Mouse (Mus musculus) forebrain, postnatal 0 days (tissue): ENCODE measurements around the gene Irf8. TPM values are rescaled to one million over a fixed set of nuclear protein-coding genes. Genes with fewer than 3 reads are reported as not detected.

Experiments
- ATAC-seq: fragments of 200-750 bp; cut with Nextera tagmentation; 2 replicates; pipeline ENCODE4 v1.8.0; 2017; ENCODE audit warnings: mild to moderate bottlenecking, moderate library complexity
- DNase-seq: peaks from one replicate; pipeline ENCODE4 v3.0.0-alpha.2; 2015
- H3K27ac ChIP-seq: fragments of 300-500 bp; sonication (generic); 2 replicates; pipeline ENCODE4 v1.5.1; 2014; ENCODE audit warnings: low read depth, mild to moderate bottlenecking, antibody characterized with exemption, low read length, moderate library complexity, mixed read lengths
- H3K27me3 ChIP-seq: fragments of 300-500 bp; sonication (generic); 2 replicates; pipeline ENCODE4 v1.6.1; 2014; ENCODE audit warnings: mild to moderate bottlenecking, low read length, mixed read lengths; ENCODE audit not compliant: insufficient read depth
- H3K36me3 ChIP-seq: fragments of 300-500 bp; sonication (generic); 2 replicates; pipeline ENCODE4 v1.6.1; 2014; ENCODE audit warnings: mild to moderate bottlenecking, moderate library complexity; ENCODE audit not compliant: insufficient read depth
- H3K4me1 ChIP-seq: fragments of 300-500 bp; sonication (generic); 2 replicates; pipeline ENCODE4 v1.6.1; 2014; ENCODE audit warnings: antibody characterized with exemption; ENCODE audit not compliant: insufficient read depth
- H3K4me2 ChIP-seq: fragments of 300-500 bp; sonication (generic); 2 replicates; pipeline ENCODE4 v1.6.1; 2014; ENCODE audit warnings: low read depth, mild to moderate bottlenecking, moderate library complexity
- H3K4me3 ChIP-seq: fragments of 300-500 bp; sonication (generic); 2 replicates; pipeline ENCODE4 v1.5.1; 2014; ENCODE audit warnings: low read depth, low read length, mixed read lengths
- H3K9ac ChIP-seq: fragments of 300-500 bp; sonication (generic); 2 replicates; pipeline ENCODE4 v1.6.1; 2014; ENCODE audit warnings: mild to moderate bottlenecking
- H3K9me3 ChIP-seq: fragments of 300-500 bp; sonication (generic); 2 replicates; pipeline ENCODE4 v1.6.1; 2016; ENCODE audit warnings: low read length
- CTCF ChIP-seq: sonication (generic); IDR thresholded peaks from 2 replicates; pipeline ENCODE4 v1.5.1; 2016; ENCODE audit warnings: antibody characterized with exemption, control low read depth, low read depth
- WGBS: fragments of 180-500 bp; shearing (Covaris S2); extraction: QIAGEN DNeasy Blood & Tissue Kit; methylation state at CpG from one replicate; pipeline ENCODE4 v1.1.7; 2014; 5-methylcytosine and 5-hydroxymethylcytosine counted together
- polyA plus RNA-seq: library from polyadenylated mRNA; unstranded; fragments of >200 nt; fragmentation: Nextera tagmentation; extraction: Ambion mirVana; gene quantifications from 2 replicates; pipeline ENCODE4 v1.2.1, GENCODE M21; 2015
- total RNA-seq: library from RNA; depleted of rRNA; stranded (reverse); fragments of >200 nt; gene quantifications from 2 replicates; pipeline ENCODE4 v1.2.3, GENCODE M21; 2014

Irf8 gene
- total and polyA plus RNA-seq, 2 experiments from 2014 or later = 3.3 to 5.8 TPM

GRCm38 (mm10) chr8:120759847-120760246, 23.7 kb downstream of the Irf8 start:
- H3K27ac ChIP-seq = no peak overlapping the region
- 92% methylated on average over 6 of the region's 6 CpGs for WGBS
- H3K4me1 ChIP-seq = no peaks in the 10 kb centered on the region
- no peaks in the 10 kb centered on the region for H3K27me3 ChIP-seq
- H3K4me3 ChIP-seq = no peak overlapping the region
- no peak overlapping the region for H3K9ac ChIP-seq
- no peaks in the 10 kb centered on the region for H3K9me3 ChIP-seq
- TF ChIP-seq CTCF = no peak
- no peak for DNase-seq
- no peaks in the 10 kb centered on the region for H3K36me3 ChIP-seq
- H3K4me2 ChIP-seq = no peak overlapping the region
- no peak for ATAC-seq

DNA sequence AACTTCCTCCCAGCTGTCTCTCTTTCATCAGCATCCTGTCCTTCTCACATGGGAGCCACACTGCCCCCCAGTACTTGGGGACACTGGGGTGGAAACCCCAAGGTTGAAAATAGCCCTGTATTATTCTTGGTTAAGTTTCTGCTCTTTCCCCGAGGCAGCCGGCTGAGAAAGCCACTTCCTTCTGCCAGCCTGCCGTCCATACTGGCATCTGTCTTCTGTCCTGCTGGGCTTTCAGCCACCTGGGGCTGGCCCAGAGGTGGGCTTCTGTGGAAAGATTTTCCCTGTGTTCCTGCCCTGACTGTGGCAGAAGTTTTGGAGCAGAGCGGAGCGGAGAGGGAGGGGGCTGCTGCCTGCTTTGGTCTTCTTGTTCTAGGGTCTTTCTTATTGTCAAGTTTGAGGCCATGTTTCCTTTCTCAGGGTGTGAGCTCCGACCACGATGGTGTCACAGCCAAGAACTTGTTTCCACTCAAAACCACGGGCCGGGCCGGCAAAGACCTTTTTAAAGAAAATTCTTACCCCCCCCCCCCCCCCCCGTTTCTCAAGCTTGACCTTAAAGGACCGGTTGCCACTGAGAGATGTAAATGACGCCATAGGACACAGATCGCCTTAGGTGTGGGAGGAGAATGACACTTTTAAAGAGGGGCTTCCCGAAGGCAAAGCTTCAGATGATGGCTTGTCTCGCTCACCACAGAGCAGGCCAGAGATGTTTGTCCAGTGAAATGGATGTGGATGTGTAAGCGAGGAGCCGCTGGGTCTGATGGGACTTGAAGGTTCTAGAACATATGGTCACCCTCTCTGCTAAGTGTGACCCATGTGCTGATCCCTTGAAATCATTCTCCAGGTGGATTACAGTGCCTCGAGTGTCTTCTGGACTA, 24.4 kb downstream of the Irf8 start:
- ATAC-seq (no peak), DNase-seq (no peak)
- no peaks in the 10 kb centered on the region for H3K27me3 ChIP-seq
- H3K4me3 ChIP-seq = no peak overlapping the region
- no peak overlapping the region for H3K27ac ChIP-seq
- 85% methylated on average over 19 of the region's 19 CpGs for WGBS
- H3K9ac ChIP-seq = no peak overlapping the region
- no peak overlapping the region for H3K4me2 ChIP-seq
- H3K4me1 ChIP-seq = no peaks in the 10 kb centered on the region
- H3K9me3 ChIP-seq = no peaks in the 10 kb centered on the region
- no peak for TF ChIP-seq CTCF
- H3K36me3 ChIP-seq = no peaks in the 10 kb centered on the region

DNA sequence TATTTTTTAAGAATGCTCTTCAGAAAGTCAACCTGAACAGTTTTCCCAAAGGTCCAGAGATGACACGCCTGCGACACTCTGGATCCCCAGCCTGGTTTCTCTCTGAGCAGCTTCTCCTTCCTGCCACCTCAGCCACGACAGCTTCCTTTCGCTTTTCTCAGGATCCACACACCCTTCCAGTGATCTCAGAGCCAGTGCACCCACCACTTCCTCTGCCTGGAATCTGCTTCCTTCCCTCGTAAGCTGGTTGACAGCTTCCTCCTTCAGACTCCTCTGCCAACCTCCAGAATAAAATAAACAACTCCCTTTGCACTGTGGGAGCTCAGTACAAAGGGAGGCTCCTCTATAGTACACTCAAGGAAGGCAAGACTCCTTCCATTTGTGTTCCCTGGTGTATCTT, 27.1 kb downstream of the Irf8 start:
- ATAC-seq (no peak), DNase-seq (no peak)
- no peak overlapping the region for H3K27ac ChIP-seq
- no peak overlapping the region for H3K4me2 ChIP-seq
- WGBS = 84% methylated on average over 5 of the region's 5 CpGs
- no peaks in the 10 kb centered on the region for H3K36me3 ChIP-seq
- H3K4me1 ChIP-seq = no peaks in the 10 kb centered on the region
- TF ChIP-seq CTCF = no peak
- no peaks in the 10 kb centered on the region for H3K27me3 ChIP-seq
- H3K9me3 ChIP-seq = no peaks in the 10 kb centered on the region
- no peak overlapping the region for H3K4me3 ChIP-seq
- H3K9ac ChIP-seq = no peak overlapping the region

GRCm38 (mm10) chr8:120764638-120765037, 28.5 kb downstream of the Irf8 start:
- Histone ChIP-seq H3K27me3 (no peaks in the 10 kb centered on the region), H3K4me3 (no peak overlapping the region), H3K4me1 (no peaks in the 10 kb centered on the region), H3K27ac (no peak overlapping the region), H3K9ac (no peak overlapping the region), H3K36me3 (no peaks in the 10 kb centered on the region), H3K4me2 (no peak overlapping the region), H3K9me3 (no peaks in the 10 kb centered on the region)
- DNase-seq (no peak), ATAC-seq (no peak)
- TF ChIP-seq CTCF = no peak

DNA sequence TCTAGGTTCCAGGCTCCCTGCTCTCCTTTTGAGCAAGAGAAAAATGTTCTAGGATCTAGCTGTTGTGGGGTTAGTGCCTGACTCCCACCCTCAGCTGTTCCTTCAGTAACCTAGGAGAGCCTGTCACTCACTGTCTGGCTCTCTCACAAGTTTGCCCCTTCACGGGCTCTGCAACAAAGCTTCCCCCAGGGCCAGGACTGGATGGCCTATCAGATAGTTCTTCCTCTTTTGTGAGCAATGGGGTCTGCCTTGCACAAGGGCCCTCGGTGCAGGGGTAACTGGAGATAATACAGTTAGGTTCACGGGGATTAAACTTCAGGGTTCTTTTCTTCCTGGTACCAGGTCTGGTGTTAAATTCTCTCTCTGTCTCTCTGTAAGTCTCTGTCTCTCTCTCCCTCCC, 30.5 kb downstream of the Irf8 start:
- no peak for TF ChIP-seq CTCF
- Histone ChIP-seq H3K36me3 (no peaks in the 10 kb centered on the region), H3K4me2 (no peak overlapping the region), H3K9ac (no peak overlapping the region), H3K27ac (no peak overlapping the region), H3K4me1 (no peaks in the 10 kb centered on the region), H3K9me3 (no peaks in the 10 kb centered on the region), H3K4me3 (no peak overlapping the region), H3K27me3 (no peaks in the 10 kb centered on the region)
- WGBS = 20% methylated on average over 3 of the region's 3 CpGs
- ATAC-seq (no peak), DNase-seq (no peak)

- TF ChIP-seq CTCF = no peak
- Histone ChIP-seq H3K9ac (no peak overlapping the region), H3K9me3 (no peaks in the 10 kb centered on the region), H3K27me3 (no peaks in the 10 kb centered on the region), H3K4me3 (no peak overlapping the region), H3K4me2 (no peak overlapping the region), H3K36me3 (no peaks in the 10 kb centered on the region), H3K4me1 (no peaks in the 10 kb centered on the region), H3K27ac (no peak overlapping the region)
- 80% methylated on average over 12 of the region's 12 CpGs for WGBS
- DNase-seq (no peak), ATAC-seq (no peak)
These were observed 32.5 kb downstream of the Irf8 start for GRCm38 (mm10) chr8:120768454-120769218.

GRCm38 (mm10) chr8:120777184-120777583, 41.0 kb downstream of the Irf8 start:
- H3K4me3 ChIP-seq = no peak overlapping the region
- no peak overlapping the region for H3K9ac ChIP-seq
- ATAC-seq = no peak
- no peaks in the 10 kb centered on the region for H3K36me3 ChIP-seq
- no peak for TF ChIP-seq CTCF
- no peak overlapping the region for H3K27ac ChIP-seq
- H3K9me3 ChIP-seq = no peaks in the 10 kb centered on the region
- H3K4me2 ChIP-seq = no peak overlapping the region
- no peak for DNase-seq
- no peaks in the 10 kb centered on the region for H3K4me1 ChIP-seq
- no peaks in the 10 kb centered on the region for H3K27me3 ChIP-seq
- 97% methylated on average over 10 of the region's 10 CpGs for WGBS
